Mouse (Mus musculus) thymus, adult 18-20 months (tissue): ENCODE measurements around the gene Sdcbp2.

Source experiments
- DNase-seq, 2 experiments: peaks; one replicate each; pipeline ENCODE4 v3.0.0; 2022; ENCODE audit warnings: mixed read lengths in 2 of 2

Gene Sdcbp2

DNA sequence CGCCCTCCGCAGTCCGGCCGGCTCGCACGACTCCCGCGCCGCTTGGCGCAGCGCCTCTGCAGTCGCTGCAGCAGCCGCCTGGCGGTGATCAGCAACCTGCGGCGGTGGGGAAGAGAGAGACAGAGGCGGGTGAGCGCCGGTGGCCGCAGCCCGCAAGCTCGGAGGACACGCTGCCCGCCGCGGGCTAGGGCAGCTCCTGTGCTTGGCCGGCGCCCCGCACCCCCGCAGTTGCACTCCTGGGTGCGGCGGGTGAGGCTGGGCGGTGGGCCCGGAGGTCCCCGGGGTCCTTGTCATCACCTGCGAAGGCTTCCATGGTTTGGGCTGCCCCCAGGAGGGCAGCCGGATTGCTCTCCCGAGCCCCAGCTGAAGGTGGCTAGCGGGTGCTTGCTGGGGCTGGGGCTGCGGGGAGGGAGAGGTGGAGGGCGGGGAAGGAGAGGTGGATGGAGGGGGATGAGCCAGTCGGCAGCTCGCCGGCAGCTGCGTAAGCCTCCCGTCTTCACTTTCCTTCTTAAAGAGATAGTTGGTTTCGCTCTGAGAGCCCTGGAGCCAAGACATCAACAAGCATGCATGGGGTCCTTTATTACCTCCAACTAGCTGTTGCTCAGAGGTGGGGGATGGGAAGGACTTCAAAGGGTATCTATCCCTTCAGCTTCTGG, 59.9 kb downstream of the Sdcbp2 start, which contains the start of gene Snph:
TSS of gene Snph (minus strand) at position 435 of the 656 bp plus-strand sequence.
- peak; percentile 41 to 43 for DNase-seq

DNA sequence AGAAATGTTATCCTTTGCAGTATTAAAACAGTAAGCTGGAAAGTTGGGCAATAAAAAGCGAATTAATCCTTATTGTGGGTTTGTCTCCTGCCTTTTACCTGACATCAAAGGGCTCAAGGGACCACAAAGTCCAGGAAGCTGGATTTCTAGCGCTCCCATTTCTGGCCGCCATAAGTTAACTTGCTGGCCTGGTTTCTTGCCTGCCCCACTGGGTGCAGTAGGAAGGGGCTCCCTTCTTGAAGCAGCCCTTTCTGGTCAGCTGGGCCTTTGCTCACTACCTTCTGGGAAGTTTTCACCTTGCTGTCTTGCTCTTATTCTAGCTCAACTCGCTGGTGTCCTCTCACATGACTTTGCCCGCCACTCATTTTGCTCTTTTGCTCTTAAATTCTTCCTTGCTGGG, 60.6 kb downstream of the Sdcbp2 start:
- no peak for DNase-seq

DNA sequence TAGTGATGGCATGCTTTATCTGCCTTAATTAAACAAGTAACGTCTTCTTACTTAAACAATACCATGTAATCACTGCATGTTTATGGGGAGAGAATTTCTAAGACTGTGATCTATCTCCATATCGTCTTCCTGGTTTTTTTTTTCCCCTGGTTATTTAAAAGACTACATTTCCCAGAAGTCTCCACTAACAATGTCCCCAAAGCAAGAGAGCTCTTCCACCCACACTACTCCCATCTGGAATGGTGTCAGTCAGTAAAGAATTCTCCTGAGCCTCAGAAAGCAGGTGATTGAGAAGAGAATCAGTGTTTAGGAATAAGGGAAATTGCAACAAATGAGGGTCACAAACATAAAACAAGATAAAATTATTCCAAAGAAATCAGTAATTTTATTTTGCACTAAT, 62.5 kb downstream of the Sdcbp2 start:
- DNase-seq, result no peak

DNA sequence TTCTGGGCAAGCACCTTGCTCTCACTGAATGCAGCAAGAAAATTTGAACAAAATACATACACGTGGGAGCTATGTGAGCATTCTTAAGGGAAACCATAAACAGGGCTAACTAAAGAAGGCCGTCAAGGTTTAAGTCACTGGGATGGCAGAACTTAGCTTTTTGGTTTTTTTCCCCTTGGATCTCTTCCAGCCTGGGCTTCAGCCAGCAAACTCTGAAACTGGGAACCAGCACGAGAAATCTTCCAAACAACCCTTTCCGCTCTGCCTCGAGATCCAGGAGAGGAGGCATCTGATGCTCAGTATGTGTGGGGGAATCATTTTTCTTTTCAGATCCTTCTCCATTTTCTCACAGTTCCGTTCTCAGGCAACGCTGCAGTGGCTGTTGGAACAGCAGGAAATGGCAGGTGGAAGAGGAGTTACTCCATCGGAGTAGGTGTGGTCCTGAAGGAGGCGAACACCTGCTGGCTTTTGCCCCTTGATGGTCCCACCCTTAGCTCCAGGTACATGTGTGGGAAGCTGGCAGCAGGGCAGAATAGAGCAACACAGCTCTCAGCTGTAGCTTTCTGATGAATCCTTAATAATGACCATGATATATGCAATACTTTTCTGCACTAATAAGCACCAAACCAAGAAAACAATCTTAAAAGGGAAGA, 63.1 kb downstream of the Sdcbp2 start:
- DNase-seq, result no peak

DNA sequence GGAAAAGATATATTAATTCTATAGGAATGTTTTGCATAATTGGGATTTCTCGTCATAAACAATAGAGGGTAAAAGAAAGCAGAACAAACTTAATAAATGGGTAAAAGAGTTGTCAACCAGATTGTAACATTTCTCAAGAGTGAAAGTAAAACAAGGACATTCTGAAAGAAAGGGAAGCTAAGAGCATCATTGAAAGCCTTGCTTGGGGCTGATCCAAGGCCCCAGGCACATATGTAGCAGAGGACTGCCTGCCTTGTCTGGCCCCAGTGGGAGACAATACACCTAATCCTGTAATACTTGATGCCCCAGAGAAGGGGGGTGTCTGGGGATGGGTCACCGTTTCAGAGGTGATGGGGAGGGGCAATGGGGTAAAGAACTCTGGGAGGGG, 63.6 kb downstream of the Sdcbp2 start:
- DNase-seq, result no peak
